Mouse (Mus musculus) embryonic stem cell, embryonic (primary cell): ENCODE measurements around the gene Gm20661.

Experiments
- CTCF ChIA-PET, 4 experiments: fragments of 300-600 bp in 2 of 4; fragments of 350-600 bp in 2 of 4; sonication (Branson Sonifier 250); formaldehyde crosslinking; loops; one replicate each; lab custom pipeline; 2022; ENCODE audit warnings: inconsistent platforms in 2 of 4; lab: Charles Lee
- POLR2A ChIA-PET, 4 experiments: fragments of 300-600 bp in 2 of 4; fragments of 350-600 bp in 2 of 4; sonication (Branson Sonifier 250); formaldehyde crosslinking; loops; one replicate each; lab custom pipeline; 2022; ENCODE audit warnings: antibody characterized with exemption in 4 of 4, inconsistent platforms in 1 of 4; lab: Charles Lee

Gm20661 gene

GRCm38 (mm10) chr9:107981684-107982605, 913 bp upstream of the Gm20661 start:
- CTCF ChIA-PET = interaction anchor here in 3 of 4 experiments (0.8 to 2.2 kb wide), 12 partner anchors 10 to 155 kb away, joined by 3 to 7 read pairs (median 4); partner anchors contain the start of gene Amigo3 (in 1 of the 3)
- POLR2A ChIA-PET = interaction anchor here in 3 of 4 experiments (0.5 to 4.7 kb wide), 22 partner anchors 8 to 338 kb away, joined by 3 to 31 read pairs (median 4); partner anchors contain the start of genes Cdhr4 (in 2 of the 3) and Ip6k1 (in 1 of the 3)

DNA sequence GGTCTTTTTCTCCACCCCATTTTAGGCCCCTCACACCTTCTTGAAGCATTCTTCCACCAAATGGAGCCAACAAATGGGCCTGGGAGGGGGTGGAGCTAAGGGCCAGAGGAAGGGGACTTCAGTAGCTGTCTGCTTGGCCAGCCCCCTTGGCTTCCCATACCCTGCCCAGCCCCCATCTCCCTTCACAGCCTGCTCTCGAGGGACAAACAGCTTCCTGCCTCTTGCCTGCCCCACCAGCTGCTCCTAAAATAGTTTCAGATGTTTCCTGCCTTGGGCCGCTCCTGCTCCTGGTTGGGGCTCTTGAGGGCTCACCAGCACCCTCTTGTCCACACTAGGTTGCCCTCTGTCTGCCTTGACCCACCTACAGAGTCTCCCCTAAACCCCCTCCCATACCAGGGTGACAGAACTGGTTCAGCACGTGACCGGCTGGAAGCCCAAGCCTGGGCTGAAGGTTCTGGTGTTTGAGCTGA, 598 bp downstream of the Gm20661 start:
- POLR2A ChIA-PET = interaction anchor here in 3 of 4 experiments (0.6 to 4.7 kb wide), 18 partner anchors 8 to 546 kb away, joined by 3 to 31 read pairs (median 4); partner anchors contain the start of genes Cdhr4 (in 2 of the 3), Gpx1 (in 1 of the 3), Rbm6 (in 1 of the 3) and Uba7 (in 1 of the 3)
- CTCF ChIA-PET = interaction anchor here in 3 of 4 experiments (0.5 to 2.0 kb wide), 10 partner anchors 14 to 250 kb away, joined by 3 to 7 read pairs (median 4); partner anchors contain the start of genes Amigo3 (in 1 of the 3) and Ip6k1 (in 1 of the 3)

DNA sequence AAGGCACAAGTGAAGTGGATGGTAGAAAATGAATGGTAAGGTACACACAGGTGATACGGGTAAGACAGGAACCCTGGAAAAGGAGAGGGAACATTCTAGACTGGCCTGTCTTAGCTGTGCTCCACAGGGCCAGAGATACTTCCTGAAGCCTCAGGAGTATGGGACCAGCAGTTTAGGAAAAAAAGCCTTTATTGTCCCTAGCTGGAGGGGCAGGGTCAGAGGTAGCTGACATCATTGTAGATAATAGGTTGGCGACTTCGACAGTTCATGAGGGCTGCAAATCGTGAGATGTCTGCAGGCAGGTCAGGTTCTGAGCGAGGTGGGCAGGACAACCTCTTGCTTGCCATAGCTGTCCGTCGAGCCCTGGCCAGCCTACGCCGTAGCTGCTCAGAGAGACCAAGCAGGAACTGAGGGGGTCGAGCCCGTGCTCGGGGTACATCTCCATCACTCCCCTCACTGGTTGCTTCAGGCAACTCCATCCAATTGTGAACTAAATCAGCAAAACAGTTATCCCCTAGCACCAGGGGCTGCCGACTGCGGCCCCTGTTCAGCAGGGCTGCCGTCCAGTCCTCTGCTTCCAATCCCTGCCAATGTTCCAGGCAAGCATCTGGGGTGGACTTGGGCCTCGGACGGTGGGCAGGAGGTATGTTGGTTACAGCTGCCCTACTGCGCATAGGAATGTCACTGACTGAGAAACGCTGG, 1.3 kb downstream of the Gm20661 start:
- ChIA-PET POLR2A (interaction anchor here in 3 of 4 experiments (0.6 to 4.7 kb wide), 13 partner anchors 8 to 355 kb away, joined by 3 to 31 read pairs (median 5); partner anchors contain the start of genes Cdhr4 (in 1 of the 3), Gpx1 (in 1 of the 3), Rbm6 (in 1 of the 3) and Uba7 (in 1 of the 3)), CTCF (interaction anchor here in 2 of 4 experiments (0.5 to 2.0 kb wide), 5 partner anchors 18 to 300 kb away, joined by 3 to 7 read pairs (median 4); partner anchors contain the start of gene Ip6k1 (in 1 of the 2))

DNA sequence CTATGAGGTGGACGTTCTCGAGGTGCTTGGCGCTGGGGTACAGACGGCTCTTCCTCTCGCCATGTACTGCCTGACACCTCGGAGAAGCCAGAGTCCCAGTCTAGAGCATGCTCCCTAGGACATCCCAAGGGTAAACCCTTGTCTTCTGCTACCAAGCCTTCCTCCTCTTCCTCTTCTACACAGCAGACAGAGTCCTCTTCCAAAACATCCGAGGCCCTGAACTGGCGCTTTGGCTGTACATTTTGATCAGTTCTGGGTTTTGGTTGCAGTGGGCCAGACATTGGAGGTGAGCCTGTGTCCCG, 1.8 kb downstream of the Gm20661 start:
- POLR2A ChIA-PET = interaction anchor here in 3 of 4 experiments (1.0 to 3.0 kb wide), 19 partner anchors 8 to 112 kb away, joined by 3 to 35 read pairs (median 5); partner anchors contain the start of genes Ip6k1 (in 2 of the 3), Actl11 (in 1 of the 3), Gm20662 (in 1 of the 3) and Rbm6 (in 1 of the 3)
- CTCF ChIA-PET = interaction anchor here (1.1 to 1.8 kb wide), 10 partner anchors 10 to 300 kb away, joined by 3 to 16 read pairs (median 5); partner anchors contain the start of genes Ip6k1 (in 2 of the 4) and Amigo3 (in 1 of the 4)

GRCm38 (mm10) chr9:107985131-107986119, 2.6 kb downstream of the Gm20661 start, which contains the start of gene Inka1:
Gene Inka1 (minus strand): TSS chr9:107985879.
- ChIA-PET POLR2A (interaction anchor here in 3 of 4 experiments (0.5 to 3.0 kb wide), 58 partner anchors 9 to 638 kb away, joined by 3 to 35 read pairs (median 4); partner anchors contain the start of genes Ip6k1 (in 3 of the 3), Amigo3 (in 2 of the 3), Apeh (in 2 of the 3) and Gm20662 (in 2 of the 3)), CTCF (interaction anchor here (0.5 to 1.8 kb wide), 40 partner anchors 9 to 1343 kb away, joined by 3 to 25 read pairs (median 4); partner anchors contain the start of genes Ip6k1 (in 2 of the 4), Uba7 (in 2 of the 4), Amigo3 (in 1 of the 4) and Mon1a (in 1 of the 4))

GRCm38 (mm10) chr9:107986376-107986775, 3.5 kb downstream of the Gm20661 start:
- ChIA-PET CTCF (interaction anchor here (0.8 to 1.8 kb wide), 25 partner anchors 9 to 298 kb away, joined by 3 to 25 read pairs (median 5); partner anchors contain the start of genes Amigo3 (in 1 of the 4), Ip6k1 (in 1 of the 4), Mst1r (in 1 of the 4) and Uba7 (in 1 of the 4)), POLR2A (interaction anchor here in 3 of 4 experiments (0.7 to 3.0 kb wide), 41 partner anchors 9 to 353 kb away, joined by 3 to 35 read pairs (median 5); partner anchors contain the start of genes Ip6k1 (in 3 of the 3), Amigo3 (in 2 of the 3), Apeh (in 2 of the 3) and Uba7 (in 2 of the 3))

GRCm38 (mm10) chr9:107987950-107988349, 5.1 kb downstream of the Gm20661 start:
- ChIA-PET CTCF (interaction anchor here in 3 of 4 experiments (0.5 to 1.6 kb wide), 10 partner anchors 16 to 313 kb away, joined by 3 to 5 read pairs (median 4); partner anchors contain the start of gene Mst1r (in 1 of the 3)), POLR2A (interaction anchor here in 3 of 4 experiments (0.7 to 2.2 kb wide), 13 partner anchors 11 to 79 kb away, joined by 3 to 10 read pairs (median 4); partner anchors contain the start of genes Ip6k1 (in 2 of the 3) and Amigo3 (in 1 of the 3))

DNA sequence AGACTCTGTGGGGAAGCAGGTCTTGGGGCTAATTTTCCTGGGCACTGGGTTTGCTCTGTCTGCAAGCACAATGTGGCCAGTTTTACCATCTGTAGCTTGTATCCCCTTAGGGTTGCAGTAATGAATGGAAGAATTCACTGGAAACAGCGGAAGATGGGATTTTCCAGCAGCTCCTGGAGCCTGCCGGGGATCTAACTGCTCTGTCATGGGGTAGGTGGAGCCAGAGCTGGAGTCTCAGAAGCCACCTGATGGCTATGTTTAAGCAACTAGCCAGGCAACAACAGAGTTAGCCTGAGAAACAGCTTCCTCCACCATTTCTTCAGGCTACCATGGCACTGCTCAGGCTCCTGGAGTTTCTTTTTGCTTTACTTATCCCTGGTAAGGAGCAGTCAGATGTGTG, 9.3 kb downstream of the Gm20661 start, which contains the start of gene Cdhr4:
TSS of gene Cdhr4 (plus strand) at position 301 of the 400 bp plus-strand sequence.
- ChIA-PET POLR2A (interaction anchor here in 3 of 4 experiments (0.7 to 2.4 kb wide), 23 partner anchors 8 to 450 kb away, joined by 3 to 32 read pairs (median 5); partner anchors contain the start of genes Ip6k1 (in 3 of the 3), Gm20661 (in 2 of the 3), Gpx1 (in 2 of the 3) and Cyb561d2 (in 1 of the 3)), CTCF (interaction anchor here in 3 of 4 experiments (0.6 to 1.6 kb wide), 9 partner anchors 10 to 102 kb away, joined by 3 to 6 read pairs (median 5); partner anchors contain the start of genes Amigo3 (in 1 of the 3), Apeh (in 1 of the 3) and Ip6k1 (in 1 of the 3))

- ChIA-PET POLR2A (interaction anchor here in 3 of 4 experiments (0.9 to 2.4 kb wide), 17 partner anchors 7 to 381 kb away, joined by 3 to 32 read pairs (median 5); partner anchors contain the start of genes Ip6k1 (in 3 of the 3), Gm20661 (in 1 of the 3), Mst1r (in 1 of the 3) and Uba7 (in 1 of the 3)), CTCF (interaction anchor here in 2 of 4 experiments (0.6 to 1.6 kb wide), 8 partner anchors 9 to 457 kb away, joined by 3 to 6 read pairs (median 5); partner anchors contain the start of genes Amigo3 (in 1 of the 2), Apeh (in 1 of the 2) and Ip6k1 (in 1 of the 2))
Measured at GRCm38 (mm10) chr9:107993013-107993412, 10.2 kb downstream of the Gm20661 start.

DNA sequence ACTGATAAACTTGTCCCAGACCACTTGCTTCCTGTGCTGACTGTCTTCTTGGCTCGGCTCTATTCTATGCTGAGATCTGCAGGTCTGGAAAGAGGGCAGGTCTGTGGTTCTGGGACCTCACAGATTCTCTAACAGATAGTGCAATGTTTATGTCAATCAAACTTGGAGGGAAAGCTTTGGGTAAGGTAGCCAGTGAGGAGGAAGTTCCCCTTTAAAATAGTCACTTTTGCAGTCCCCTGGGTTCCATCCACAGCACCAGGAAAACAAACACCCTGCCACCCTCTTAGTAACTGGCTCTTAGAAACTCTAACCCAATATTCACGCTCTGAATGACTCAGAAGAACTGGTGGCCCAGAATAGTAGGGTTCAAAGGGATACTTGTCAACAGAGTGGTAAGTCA, 11.6 kb downstream of the Gm20661 start:
- POLR2A ChIA-PET = interaction anchor here in 3 of 4 experiments (0.5 to 1.9 kb wide), 7 partner anchors 9 to 412 kb away, joined by 3 to 7 read pairs (median 4); partner anchors contain the start of genes Inka1 (in 2 of the 3) and Gmppb (in 1 of the 3)
- CTCF ChIA-PET = interaction anchor here in 2 of 4 experiments (0.6 to 1.5 kb wide), 4 partner anchors 9 to 93 kb away, joined by 3 to 7 read pairs (median 4); partner anchors contain the start of gene Inka1 (in 1 of the 2)

DNA sequence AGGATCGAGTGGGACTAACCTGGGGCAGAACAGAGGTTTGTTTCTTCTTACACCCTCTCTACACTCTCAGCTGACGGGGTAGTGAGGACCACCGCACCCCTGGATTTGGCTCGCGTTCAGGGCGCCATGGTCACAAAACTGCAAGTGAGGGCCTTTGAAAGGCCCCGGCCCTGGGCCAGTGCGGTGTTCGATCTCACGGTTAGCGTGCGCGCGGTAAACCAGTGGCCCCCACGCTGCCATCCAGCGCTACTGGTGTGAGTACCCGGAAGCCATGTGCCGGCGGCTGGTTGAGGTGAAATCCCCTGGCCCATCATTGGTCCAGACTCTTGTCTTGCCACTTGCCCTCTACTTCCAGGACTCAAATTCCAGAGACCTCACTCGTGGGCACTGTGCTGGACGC, 12.7 kb downstream of the Gm20661 start:
- POLR2A ChIA-PET = interaction anchor here in 2 of 4 experiments (0.8 to 1.9 kb wide), 7 partner anchors 8 to 58 kb away, joined by 3 to 7 read pairs (median 4); partner anchors contain the start of genes Inka1 (in 2 of the 2), Amigo3 (in 1 of the 2) and Gmppb (in 1 of the 2)
- CTCF ChIA-PET = interaction anchor here in 2 of 4 experiments (0.7 to 1.5 kb wide), 4 partner anchors 10 to 392 kb away, joined by 3 to 7 read pairs (median 4); partner anchors contain the start of gene Inka1 (in 1 of the 2)

DNA sequence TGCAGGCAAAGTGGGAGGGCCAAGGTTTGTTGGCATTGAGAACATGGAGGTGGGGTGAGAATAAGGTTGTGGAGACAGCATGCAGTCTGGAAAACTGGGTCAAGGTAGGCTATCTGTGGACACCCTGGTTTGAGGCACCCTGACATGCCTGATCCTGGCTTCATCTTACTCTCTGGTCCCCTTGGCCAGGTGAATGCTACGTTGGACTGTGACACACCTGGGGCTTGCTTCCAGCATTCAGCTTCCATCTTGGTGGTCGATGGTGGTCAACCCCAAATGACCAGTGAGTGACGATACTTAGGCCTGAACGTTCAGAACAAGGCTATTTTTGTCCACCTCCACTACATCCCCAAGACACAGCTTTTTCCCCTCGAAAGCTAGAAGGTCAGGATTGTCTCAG, 13.2 kb downstream of the Gm20661 start, which contains the start of gene Gm20662:
TSS of gene Gm20662 (plus strand) at position 301 of the 400 bp plus-strand sequence.
- CTCF ChIA-PET = interaction anchor here in 1 of 4 experiments (0.6 to 0.7 kb wide), 2 partner anchors 17 to 392 kb away, joined by 3 read pairs; no protein-coding TSS in a partner anchor
- POLR2A ChIA-PET = interaction anchor here in 3 of 4 experiments (0.6 to 1.9 kb wide), 5 partner anchors 10 to 100 kb away, joined by 4 to 7 read pairs (median 5); partner anchors contain the start of genes Inka1 (in 2 of the 3), Amigo3 (in 1 of the 3) and Gmppb (in 1 of the 3)

DNA sequence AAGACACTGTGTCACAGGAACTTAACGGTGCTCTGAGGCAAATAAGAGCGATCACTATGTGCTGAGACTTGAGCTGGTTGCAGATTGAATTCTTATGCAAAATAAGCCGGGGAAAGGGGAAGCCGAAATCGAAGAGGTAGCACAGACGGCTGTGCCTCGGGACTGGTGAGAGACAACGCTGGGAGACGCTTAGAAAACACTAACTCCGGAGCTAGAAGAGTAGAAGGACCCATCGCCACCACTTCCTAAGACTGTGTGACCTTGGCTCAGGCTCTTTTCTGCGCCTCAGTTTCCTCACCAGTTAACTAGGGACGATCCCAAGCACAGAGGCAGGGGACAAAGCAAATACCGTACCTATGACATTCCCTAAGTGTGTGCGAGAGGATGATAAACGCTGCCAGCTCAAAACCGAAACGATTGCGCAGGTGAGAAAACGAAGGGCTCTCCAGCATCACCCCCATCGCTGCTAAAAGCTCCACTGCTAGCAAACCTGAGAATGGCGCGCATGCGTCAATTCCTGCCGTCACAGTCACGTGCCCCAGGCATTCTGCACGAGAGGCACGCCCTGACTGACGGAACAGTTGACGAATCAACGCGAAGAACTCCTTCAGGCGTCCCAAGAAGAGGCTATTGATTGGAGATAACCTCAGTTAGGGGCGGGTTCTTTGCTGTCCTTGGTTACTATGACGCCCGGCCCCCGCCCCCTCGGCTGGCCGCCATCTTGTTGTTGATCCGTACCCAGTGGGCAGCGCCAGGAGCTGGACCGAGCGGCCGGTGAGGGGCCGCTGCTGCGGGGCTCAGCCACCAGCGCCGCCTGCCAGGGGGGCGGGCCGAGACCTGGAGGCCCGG, 19.3 kb downstream of the Gm20661 start, which contains the start of gene Ip6k1:
TSS of gene Ip6k1 (plus strand) at position 580 of the 849 bp plus-strand sequence.
- CTCF ChIA-PET = interaction anchor here (0.6 to 2.6 kb wide), 22 partner anchors 10 to 308 kb away, joined by 3 to 10 read pairs (median 5); partner anchors contain the start of genes Inka1 (in 2 of the 4) and Cdhr4 (in 1 of the 4)
- POLR2A ChIA-PET = interaction anchor here in 3 of 4 experiments (0.5 to 4.0 kb wide), 94 partner anchors 8 to 1621 kb away, joined by 3 to 32 read pairs (median 5); partner anchors contain the start of genes Amigo3 (in 3 of the 3), Cdhr4 (in 3 of the 3), Gmppb (in 3 of the 3) and Inka1 (in 3 of the 3)
